Comparison of ENCODE assay signal across 18 mouse cellular contexts in the genomic region with DNA sequence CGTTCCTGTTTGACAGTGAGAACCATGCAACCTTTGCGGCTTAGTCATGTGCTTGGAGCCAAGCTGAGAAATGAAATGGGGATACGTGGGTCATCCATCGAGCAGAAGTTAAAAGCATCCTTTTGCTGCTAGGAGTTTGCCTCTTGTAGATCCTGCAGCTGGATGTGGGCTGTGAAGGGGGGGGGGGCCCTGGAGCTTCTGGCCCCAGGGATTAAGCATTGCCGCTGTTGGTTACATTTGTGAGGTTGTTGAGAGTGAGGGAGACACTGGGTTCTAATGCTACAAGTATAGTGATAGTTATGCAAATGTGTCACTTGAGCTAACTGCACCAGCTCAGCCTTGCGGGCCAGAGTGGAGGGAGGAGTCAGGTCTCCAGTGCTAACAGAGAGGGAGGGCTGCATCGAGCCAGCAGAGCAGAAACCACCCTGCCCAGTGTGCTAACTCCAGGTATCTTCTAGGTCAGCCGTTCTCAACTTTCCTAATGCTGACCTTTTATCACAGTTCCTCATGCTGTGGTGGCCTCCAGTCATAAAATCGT. TPM values are rescaled to one million over a fixed set of nuclear protein-coding genes. Genes with fewer than 3 reads are reported as not detected.
DNase-seq lines count a peak whose midpoint lies in the region; ATAC-seq lines count a peak whose summit lies in the region.
"Had no signal": no experiment of that assay in that cellular context is flagged by ENCODE, and none has a peak within 500 bp of the region (broad histone marks: within the 10 kb centered on the region; RNA-seq: fewer than 3 reads in every experiment).

No protein-coding gene starts in this region.

- ATAC-seq in hindbrain, embryonic 11.5 days (ENCODE audit: low FRiP score) = no peak
- ATAC-seq in hindbrain, embryonic 13.5 days (ENCODE audit: low FRiP score) = no peak
- ATAC-seq in midbrain, embryonic 12.5 days (ENCODE audit: low FRiP score, low read depth) = peak; percentile 13; the same call in 1 of the 2 replicates
- ATAC-seq in midbrain, embryonic 13.5 days = no peak
- no peak for ATAC-seq in midbrain, embryonic 14.5 days (ENCODE audit: low FRiP score, low TSS enrichment)
- ATAC-seq: activated CD4-positive, CD25-positive, alpha-beta regulatory T cell, adult 4 months had no signal

- 0 out of 2 replicates have a peak overlapping the region, but pooled peaks have one; percentile 17 for H3K27ac ChIP-seq in hindbrain, embryonic 11.5 days (ENCODE audit: low read depth, low read length)
- no peak overlapping the region for H3K27ac ChIP-seq in hindbrain, embryonic 13.5 days
- peak overlapping the region; percentile 64 for H3K27ac ChIP-seq in midbrain, embryonic 12.5 days (replicated peaks)
- H3K27ac ChIP-seq in midbrain, embryonic 13.5 days = no peak overlapping the region
- peak overlapping the region; percentile 52; the same call in 1 of the 2 replicates for H3K27ac ChIP-seq in midbrain, embryonic 14.5 days (replicated peaks; ENCODE audit: low read depth, low read length)
- H3K27ac ChIP-seq: macrophage had no signal

- no peak overlapping the region for H3K4me2 ChIP-seq in hindbrain, embryonic 11.5 days (replicated peaks; ENCODE audit: low read depth, low read length)
- no peak overlapping the region for H3K4me2 ChIP-seq in hindbrain, embryonic 13.5 days
- H3K4me2 ChIP-seq in midbrain, embryonic 12.5 days (replicated peaks) = no peak overlapping the region
- no peak overlapping the region for H3K4me2 ChIP-seq in midbrain, embryonic 13.5 days (replicated peaks)
- no peak overlapping the region for H3K4me2 ChIP-seq in midbrain, embryonic 14.5 days (ENCODE audit: low read length)

- no peak overlapping the region for H3K9ac ChIP-seq in hindbrain, embryonic 11.5 days (ENCODE audit: low read depth, low read length)
- H3K9ac ChIP-seq in hindbrain, embryonic 13.5 days = no peak overlapping the region
- no peak overlapping the region for H3K9ac ChIP-seq in midbrain, embryonic 12.5 days (replicated peaks)
- no peak overlapping the region for H3K9ac ChIP-seq in midbrain, embryonic 13.5 days (replicated peaks)
- H3K9ac ChIP-seq in midbrain, embryonic 14.5 days (replicated peaks; ENCODE audit: low read length) = no peak overlapping the region

- no peaks in the 10 kb centered on the region for H3K9me3 ChIP-seq in hindbrain, embryonic 11.5 days (ENCODE audit: control insufficient read depth, low read length)
- no peaks in the 10 kb centered on the region for H3K9me3 ChIP-seq in hindbrain, embryonic 13.5 days
- H3K9me3 ChIP-seq in midbrain, embryonic 12.5 days = no peaks in the 10 kb centered on the region
- no peaks in the 10 kb centered on the region for H3K9me3 ChIP-seq in midbrain, embryonic 13.5 days
- H3K9me3 ChIP-seq in midbrain, embryonic 14.5 days (ENCODE audit: control insufficient read depth, low read length) = no peaks in the 10 kb centered on the region
- H3K9me3 ChIP-seq: heart, embryonic 10.5 days had no signal

- H3K27me3 ChIP-seq in hindbrain, embryonic 11.5 days (ENCODE audit: control insufficient read depth, insufficient read depth, low read length) = peaks cover 13% of the 10 kb centered on the region
- H3K27me3 ChIP-seq in hindbrain, embryonic 13.5 days = peaks cover 48% of the 10 kb centered on the region
- peaks cover 39% of the 10 kb centered on the region for H3K27me3 ChIP-seq in midbrain, embryonic 12.5 days
- peaks cover 24% of the 10 kb centered on the region for H3K27me3 ChIP-seq in midbrain, embryonic 13.5 days
- H3K27me3 ChIP-seq in midbrain, embryonic 14.5 days (ENCODE audit: control insufficient read depth, insufficient read depth, low read length) = no peaks in the 10 kb centered on the region

- peaks cover 28% of the 10 kb centered on the region for H3K4me1 ChIP-seq in hindbrain, embryonic 11.5 days (replicated peaks; ENCODE audit: control insufficient read depth, insufficient read depth, low read length)
- H3K4me1 ChIP-seq in hindbrain, embryonic 13.5 days (replicated peaks) = peaks cover 59% of the 10 kb centered on the region
- H3K4me1 ChIP-seq in midbrain, embryonic 12.5 days = peaks cover 73% of the 10 kb centered on the region
- peaks cover 70% of the 10 kb centered on the region for H3K4me1 ChIP-seq in midbrain, embryonic 13.5 days (replicated peaks)
- H3K4me1 ChIP-seq in midbrain, embryonic 14.5 days (ENCODE audit: control insufficient read depth, insufficient read depth, low read length) = peaks cover 33% of the 10 kb centered on the region

- WGBS in hindbrain, embryonic 11.5 days = 9% methylated on average over 9 of the region's 9 CpGs
- 6% methylated on average over 9 of the region's 9 CpGs for WGBS in hindbrain, embryonic 13.5 days
- WGBS in midbrain, embryonic 12.5 days = 5% methylated on average over 9 of the region's 9 CpGs
- WGBS in midbrain, embryonic 13.5 days = 4% methylated on average over 9 of the region's 9 CpGs
- 2% methylated on average over 9 of the region's 9 CpGs for WGBS in midbrain, embryonic 14.5 days

- H3K4me3 ChIP-seq in hindbrain, embryonic 11.5 days (ENCODE audit: low read depth, low read length) = no peak overlapping the region
- H3K4me3 ChIP-seq in hindbrain, embryonic 13.5 days = no peak overlapping the region
- H3K4me3 ChIP-seq in midbrain, embryonic 12.5 days = no peak overlapping the region
- no peak overlapping the region for H3K4me3 ChIP-seq in midbrain, embryonic 13.5 days (replicated peaks)
- no peak overlapping the region for H3K4me3 ChIP-seq in midbrain, embryonic 14.5 days (replicated peaks; ENCODE audit: low read depth, low read length)

- DNase-seq in hindbrain, embryonic 11.5 days (ENCODE audit: low spot score) = peak; percentile 48
- DNase-seq in R1 (ENCODE audit: low read depth, low spot score) = peak; percentile 61
- no peak for DNase-seq in midbrain, embryonic 14.5 days
- no peak for DNase-seq in frontal cortex, postnatal 36 days (ENCODE audit: low spot score in 2 of 2)
- DNase-seq: cerebellum, adult 11 months; cerebellum, postnatal 36 days; gastrocnemius, postnatal 25 days; heart, postnatal 14 days; kidney, postnatal 25 days; liver; lung, adult 2 months; right cerebral cortex, postnatal 4 days had no signal

- H3K36me3 ChIP-seq in hindbrain, embryonic 11.5 days (ENCODE audit: control insufficient read depth, insufficient read depth, low read length) = no peaks in the 10 kb centered on the region
- H3K36me3 ChIP-seq in hindbrain, embryonic 13.5 days = no peaks in the 10 kb centered on the region
- H3K36me3 ChIP-seq in midbrain, embryonic 12.5 days = no peaks in the 10 kb centered on the region
- no peaks in the 10 kb centered on the region for H3K36me3 ChIP-seq in midbrain, embryonic 13.5 days
- H3K36me3 ChIP-seq in midbrain, embryonic 14.5 days (ENCODE audit: control insufficient read depth, insufficient read depth, low read length) = no peaks in the 10 kb centered on the region
- H3K36me3 ChIP-seq: heart, embryonic 10.5 days had no signal

RNA-seq across cellular contexts. Expression of gene Hhipl1, which starts 11.2 kb away (rescaled TPM):
- 1.2 and 1.8 TPM in 2 replicates for polyA plus RNA-seq in hindbrain, embryonic 11.5 days (2014; fragmentation: Nextera tagmentation; extraction: Ambion mirVana)
- 1.5 and 1.6 TPM in 2 replicates for polyA plus RNA-seq in hindbrain, embryonic 13.5 days (2015; fragmentation: Nextera tagmentation; extraction: Ambion mirVana)
- polyA plus RNA-seq in midbrain, embryonic 12.5 days (2016; fragmentation: Nextera tagmentation; extraction: Ambion mirVana) = 5.0 and 6.2 TPM in 2 replicates
- 2.0 and 2.9 TPM in 2 replicates for polyA plus RNA-seq in midbrain, embryonic 13.5 days (2015; fragmentation: Nextera tagmentation; extraction: Ambion mirVana)
- polyA plus RNA-seq in midbrain, embryonic 14.5 days (2014; fragmentation: Nextera tagmentation; extraction: Ambion mirVana) = 1.3 and 1.6 TPM in 2 replicates
- polyA plus RNA-seq: macrophage had no signal

RNA-seq across cellular contexts. Expression of gene Cyp46a1, which starts 16.9 kb away (rescaled TPM):
- 11.0 and 11.7 TPM in 2 replicates for polyA plus RNA-seq in hindbrain, embryonic 11.5 days (2014; fragmentation: Nextera tagmentation; extraction: Ambion mirVana)
- 15.4 and 17.5 TPM in 2 replicates for polyA plus RNA-seq in hindbrain, embryonic 13.5 days (2015; fragmentation: Nextera tagmentation; extraction: Ambion mirVana)
- polyA plus RNA-seq in midbrain, embryonic 12.5 days (2016; fragmentation: Nextera tagmentation; extraction: Ambion mirVana) = 21.8 and 24.1 TPM in 2 replicates
- 16.7 and 17.7 TPM in 2 replicates for polyA plus RNA-seq in midbrain, embryonic 13.5 days (2015; fragmentation: Nextera tagmentation; extraction: Ambion mirVana)
- 12.4 and 14.3 TPM in 2 replicates for polyA plus RNA-seq in midbrain, embryonic 14.5 days (2014; fragmentation: Nextera tagmentation; extraction: Ambion mirVana)
- polyA plus RNA-seq: activated CD4-positive, CD25-positive, alpha-beta regulatory T cell, adult 4 months; macrophage had no signal

RNA-seq across cellular contexts. Expression of gene Ccdc85c, which starts 42.0 kb away (rescaled TPM):
- polyA plus RNA-seq in hindbrain, embryonic 11.5 days (2014; fragmentation: Nextera tagmentation; extraction: Ambion mirVana) = 17.2 and 17.8 TPM in 2 replicates
- 17.3 and 17.7 TPM in 2 replicates for polyA plus RNA-seq in hindbrain, embryonic 13.5 days (2015; fragmentation: Nextera tagmentation; extraction: Ambion mirVana)
- 17.0 and 21.6 TPM in 2 replicates for polyA plus RNA-seq in midbrain, embryonic 12.5 days (2016; fragmentation: Nextera tagmentation; extraction: Ambion mirVana)
- 19.5 and 21.5 TPM in 2 replicates for polyA plus RNA-seq in midbrain, embryonic 13.5 days (2015; fragmentation: Nextera tagmentation; extraction: Ambion mirVana)
- polyA plus RNA-seq in midbrain, embryonic 14.5 days (2014; fragmentation: Nextera tagmentation; extraction: Ambion mirVana) = 20.9 and 22.3 TPM in 2 replicates

RNA-seq across cellular contexts. Expression of gene Eml1, which starts 53.5 kb away (rescaled TPM):
- 91.3 and 107 TPM in 2 replicates for polyA plus RNA-seq in hindbrain, embryonic 11.5 days (2014; fragmentation: Nextera tagmentation; extraction: Ambion mirVana)
- 58.7 and 61.9 TPM in 2 replicates for polyA plus RNA-seq in hindbrain, embryonic 13.5 days (2015; fragmentation: Nextera tagmentation; extraction: Ambion mirVana)
- 89.4 and 93.0 TPM in 2 replicates for polyA plus RNA-seq in midbrain, embryonic 12.5 days (2016; fragmentation: Nextera tagmentation; extraction: Ambion mirVana)
- 65.7 and 66.7 TPM in 2 replicates for polyA plus RNA-seq in midbrain, embryonic 13.5 days (2015; fragmentation: Nextera tagmentation; extraction: Ambion mirVana)
- 45.2 and 49.3 TPM in 2 replicates for polyA plus RNA-seq in midbrain, embryonic 14.5 days (2014; fragmentation: Nextera tagmentation; extraction: Ambion mirVana)
- polyA plus RNA-seq: macrophage had no signal

Comparison
In these comparisons a context has a peak if more than half of its experiments do, and no peak if none do; other contexts are left out.
1. H3K27ac ChIP-seq: peak in hindbrain, embryonic 11.5 days (single experiment), midbrain, embryonic 12.5 days (single experiment) and midbrain, embryonic 14.5 days (single experiment); none in hindbrain, embryonic 13.5 days (single experiment) and midbrain, embryonic 13.5 days (single experiment).
2. DNase-seq: peak in hindbrain, embryonic 11.5 days (single experiment) and R1 (single experiment); none in midbrain, embryonic 14.5 days (single experiment) and frontal cortex, postnatal 36 days (0 of 2).